Mouse (Mus musculus): ENCODE data around the gene Gabbr1. TPM values are rescaled to one million over a fixed set of nuclear protein-coding genes. Genes with fewer than 3 reads are reported as not detected.

The Gabbr1 gene
- polyA plus RNA-seq (2015; fragmentation: Nextera tagmentation; extraction: Ambion mirVana): 81.7 and 94.9 TPM in 2 replicates

GRCm38 (mm10) chr17:37045611-37046311, at the start of gene Gabbr1:
Gene Gabbr1 (plus strand): TSS chr17:37045966.
- ATAC-seq: peak; percentile 76
- peak within 1 kb of the TSS; percentile 68 for H3K4me2 ChIP-seq (ENCODE audit: low read length)
- H3K27ac ChIP-seq (ENCODE audit: low read length): peak within 1 kb of the TSS; percentile 98
- H3K36me3 ChIP-seq (ENCODE audit: control insufficient read depth, insufficient read depth, low read length): no peaks in the 10 kb centered on the region
- H3K4me3 ChIP-seq (ENCODE audit: low read depth, low read length): peak within 1 kb of the TSS; percentile 91
- peaks cover 22% of the 10 kb centered on the region for H3K4me1 ChIP-seq (ENCODE audit: control insufficient read depth, insufficient read depth, low read length)
- H3K9me3 ChIP-seq (replicated peaks; ENCODE audit: control insufficient read depth, low read length, poor library complexity, severe bottlenecking): no peaks in the 10 kb centered on the region
- peak within 1 kb of the TSS; percentile 100 for H3K9ac ChIP-seq (ENCODE audit: low read depth, low read length)
- no peaks in the 10 kb centered on the region for H3K27me3 ChIP-seq (ENCODE audit: control insufficient read depth, insufficient read depth, low read depth, low read length)
- under 1% methylated on average over 48 of the region's 55 CpGs for WGBS

GRCm38 (mm10) chr17:36997033-36997735, 48.6 kb upstream of the Gabbr1 start:
- 31% methylated on average over 7 of the region's 7 CpGs for WGBS
- H3K4me2 ChIP-seq (ENCODE audit: low read length): no peak overlapping the region

GRCm38 (mm10) chr17:36998477-36998876, 47.3 kb upstream of the Gabbr1 start:
- H3K4me1 ChIP-seq (ENCODE audit: control insufficient read depth, insufficient read depth, low read length): peaks cover 2% of the 10 kb centered on the region; the same call in 1 of the 2 replicates
- no peaks in the 10 kb centered on the region for H3K9me3 ChIP-seq (replicated peaks; ENCODE audit: control insufficient read depth, low read length, poor library complexity, severe bottlenecking)
- WGBS: 71% methylated on average over 2 of the region's 2 CpGs
- H3K4me3 ChIP-seq (ENCODE audit: low read depth, low read length): no peak overlapping the region
- no peak overlapping the region for H3K27ac ChIP-seq (ENCODE audit: low read length)
- H3K4me2 ChIP-seq (ENCODE audit: low read length): no peak overlapping the region
- no peaks in the 10 kb centered on the region for H3K36me3 ChIP-seq (ENCODE audit: control insufficient read depth, insufficient read depth, low read length)
- no peak overlapping the region for H3K9ac ChIP-seq (ENCODE audit: low read depth, low read length)
- no peaks in the 10 kb centered on the region for H3K27me3 ChIP-seq (ENCODE audit: control insufficient read depth, insufficient read depth, low read depth, low read length)
- no peak for ATAC-seq

More at GRCm38 (mm10) chr17:36997033-36997735, 48.6 kb upstream of the Gabbr1 start:
- H3K9me3 ChIP-seq (replicated peaks; ENCODE audit: control insufficient read depth, low read length, poor library complexity, severe bottlenecking): no peaks in the 10 kb centered on the region
- no peak overlapping the region for H3K9ac ChIP-seq (ENCODE audit: low read depth, low read length)
- H3K4me1 ChIP-seq (ENCODE audit: control insufficient read depth, insufficient read depth, low read length): peaks cover 2% of the 10 kb centered on the region; the same call in 1 of the 2 replicates
- no peaks in the 10 kb centered on the region for H3K27me3 ChIP-seq (ENCODE audit: control insufficient read depth, insufficient read depth, low read depth, low read length)
- H3K27ac ChIP-seq (ENCODE audit: low read length): no peak overlapping the region
- H3K4me3 ChIP-seq (ENCODE audit: low read depth, low read length): no peak overlapping the region
- H3K36me3 ChIP-seq (ENCODE audit: control insufficient read depth, insufficient read depth, low read length): no peaks in the 10 kb centered on the region
- ATAC-seq: 0 out of 2 replicates have a peak, but pooled peaks have one; percentile 21

- Histone ChIP-seq H3K4me1 (ENCODE audit: control insufficient read depth, insufficient read depth, low read length) (peaks cover 19% of the 10 kb centered on the region), H3K9me3 (replicated peaks; ENCODE audit: control insufficient read depth, low read length, poor library complexity, severe bottlenecking) (no peaks in the 10 kb centered on the region), H3K27me3 (ENCODE audit: control insufficient read depth, insufficient read depth, low read depth, low read length) (no peaks in the 10 kb centered on the region), H3K4me3 (ENCODE audit: low read depth, low read length) (peak within 1 kb of the TSS; percentile 77), H3K9ac (ENCODE audit: low read depth, low read length) (no peak within 1 kb of the TSS), H3K36me3 (ENCODE audit: control insufficient read depth, insufficient read depth, low read length) (peaks cover 7% of the 10 kb centered on the region), H3K4me2 (ENCODE audit: low read length) (peak within 1 kb of the TSS; percentile 70), H3K27ac (ENCODE audit: low read length) (peak within 1 kb of the TSS; percentile 58)
- WGBS: 97% methylated on average over 7 of the region's 7 CpGs
- no peak for ATAC-seq
These were observed 44.9 kb upstream of the Gabbr1 start, which contains the start of gene Zfp57 for GRCm38 (mm10) chr17:37000863-37001262. Gene Zfp57 (plus strand): TSS chr17:37001163.

- Histone ChIP-seq H3K9ac (ENCODE audit: low read depth, low read length) (peak overlapping the region; percentile 99), H3K36me3 (ENCODE audit: control insufficient read depth, insufficient read depth, low read length) (peaks cover 19% of the 10 kb centered on the region), H3K4me3 (ENCODE audit: low read depth, low read length) (peak overlapping the region; percentile 77), H3K4me2 (ENCODE audit: low read length) (peak overlapping the region; percentile 70), H3K27me3 (ENCODE audit: control insufficient read depth, insufficient read depth, low read depth, low read length) (no peaks in the 10 kb centered on the region), H3K27ac (ENCODE audit: low read length) (peak overlapping the region; percentile 96), H3K4me1 (ENCODE audit: control insufficient read depth, insufficient read depth, low read length) (peaks cover 23% of the 10 kb centered on the region), H3K9me3 (replicated peaks; ENCODE audit: control insufficient read depth, low read length, poor library complexity, severe bottlenecking) (no peaks in the 10 kb centered on the region)
- under 1% methylated on average over 49 of the region's 49 CpGs for WGBS
- peak; percentile 86 for ATAC-seq
These were observed 43.1 kb upstream of the Gabbr1 start for GRCm38 (mm10) chr17:37002364-37003330.

GRCm38 (mm10) chr17:37003366-37003765, 42.4 kb upstream of the Gabbr1 start:
- 12% methylated on average over 4 of the region's 4 CpGs for WGBS
- peak overlapping the region; percentile 99 for H3K9ac ChIP-seq (ENCODE audit: low read depth, low read length)
- H3K9me3 ChIP-seq (replicated peaks; ENCODE audit: control insufficient read depth, low read length, poor library complexity, severe bottlenecking): no peaks in the 10 kb centered on the region
- H3K36me3 ChIP-seq (ENCODE audit: control insufficient read depth, insufficient read depth, low read length): peaks cover 23% of the 10 kb centered on the region
- no peaks in the 10 kb centered on the region for H3K27me3 ChIP-seq (ENCODE audit: control insufficient read depth, insufficient read depth, low read depth, low read length)
- peak overlapping the region; percentile 70 for H3K4me2 ChIP-seq (ENCODE audit: low read length)
- peaks cover 23% of the 10 kb centered on the region for H3K4me1 ChIP-seq (ENCODE audit: control insufficient read depth, insufficient read depth, low read length)
- peak overlapping the region; percentile 96 for H3K27ac ChIP-seq (ENCODE audit: low read length)
- peak; percentile 49 for ATAC-seq
- peak overlapping the region; percentile 77 for H3K4me3 ChIP-seq (ENCODE audit: low read depth, low read length)

GRCm38 (mm10) chr17:37008161-37008560, 37.6 kb upstream of the Gabbr1 start:
- ATAC-seq: no peak
- H3K27me3 ChIP-seq (ENCODE audit: control insufficient read depth, insufficient read depth, low read depth, low read length): no peaks in the 10 kb centered on the region
- WGBS: 93% methylated on average over 6 of the region's 6 CpGs
- no peak overlapping the region for H3K27ac ChIP-seq (ENCODE audit: low read length)
- H3K9ac ChIP-seq (ENCODE audit: low read depth, low read length): no peak overlapping the region
- no peak overlapping the region for H3K4me2 ChIP-seq (ENCODE audit: low read length)
- H3K9me3 ChIP-seq (replicated peaks; ENCODE audit: control insufficient read depth, low read length, poor library complexity, severe bottlenecking): no peaks in the 10 kb centered on the region
- peaks cover 48% of the 10 kb centered on the region for H3K36me3 ChIP-seq (ENCODE audit: control insufficient read depth, insufficient read depth, low read length)
- peaks cover 30% of the 10 kb centered on the region for H3K4me1 ChIP-seq (ENCODE audit: control insufficient read depth, insufficient read depth, low read length)
- no peak overlapping the region for H3K4me3 ChIP-seq (ENCODE audit: low read depth, low read length)

GRCm38 (mm10) chr17:37009460-37010042, 36.2 kb upstream of the Gabbr1 start:
- no peak overlapping the region for H3K4me3 ChIP-seq (ENCODE audit: low read depth, low read length)

More at GRCm38 (mm10) chr17:37009460-37010042, 36.2 kb upstream of the Gabbr1 start:
- Histone ChIP-seq H3K9me3 (replicated peaks; ENCODE audit: control insufficient read depth, low read length, poor library complexity, severe bottlenecking) (no peaks in the 10 kb centered on the region), H3K4me2 (ENCODE audit: low read length) (no peak overlapping the region), H3K36me3 (ENCODE audit: control insufficient read depth, insufficient read depth, low read length) (peaks cover 51% of the 10 kb centered on the region), H3K27ac (ENCODE audit: low read length) (no peak overlapping the region), H3K4me1 (ENCODE audit: control insufficient read depth, insufficient read depth, low read length) (peaks cover 21% of the 10 kb centered on the region), H3K9ac (ENCODE audit: low read depth, low read length) (no peak overlapping the region), H3K27me3 (ENCODE audit: control insufficient read depth, insufficient read depth, low read depth, low read length) (no peaks in the 10 kb centered on the region)
- ATAC-seq: no peak
- 96% methylated on average over 17 of the region's 17 CpGs for WGBS

Measured in midbrain, embryonic 16.5 days (tissue).